Mouse (Mus musculus): Measurements from ENCODE around the gene Olfr718-ps1.
"Not testable (repeated sequence)": the region's sequence is repeated elsewhere in the genome, so short reads cannot be mapped to it uniquely, and the experiment has no call there.

Olfr718-ps1 gene

DNA sequence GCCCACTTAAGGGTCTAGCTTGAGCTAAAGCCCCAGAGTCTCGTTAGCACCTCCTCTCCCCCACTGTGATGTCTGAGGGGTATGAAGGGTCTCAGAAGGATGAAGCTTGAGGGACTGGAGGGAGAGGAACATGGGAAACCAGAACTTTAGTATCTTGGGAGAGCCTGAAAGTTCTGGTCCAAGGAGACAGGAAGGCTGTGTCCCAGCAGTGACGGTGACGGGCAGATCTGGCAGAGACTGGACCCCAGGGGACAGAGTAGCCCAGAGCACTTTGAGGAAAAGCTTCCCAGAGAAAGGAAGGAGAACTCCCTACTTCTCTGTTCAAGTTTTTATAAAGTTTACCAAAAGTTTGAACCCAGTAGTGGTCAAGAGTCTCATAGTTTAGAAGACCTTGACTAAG is at the start of gene Olfr718-ps1:
Gene Olfr718-ps1 (minus strand): TSS at position 101 of the 400 bp plus-strand sequence.
- no peak for DNase-seq (ENCODE audit: low spot score)

GRCm38 (mm10) chr5:143196506-143196905 is 49.1 kb upstream of the Olfr718-ps1 start:
- no peak for DNase-seq (ENCODE audit: low spot score)

GRCm38 (mm10) chr5:143195166-143195565 is 47.8 kb upstream of the Olfr718-ps1 start:
- no peak for DNase-seq (ENCODE audit: low spot score)

DNA sequence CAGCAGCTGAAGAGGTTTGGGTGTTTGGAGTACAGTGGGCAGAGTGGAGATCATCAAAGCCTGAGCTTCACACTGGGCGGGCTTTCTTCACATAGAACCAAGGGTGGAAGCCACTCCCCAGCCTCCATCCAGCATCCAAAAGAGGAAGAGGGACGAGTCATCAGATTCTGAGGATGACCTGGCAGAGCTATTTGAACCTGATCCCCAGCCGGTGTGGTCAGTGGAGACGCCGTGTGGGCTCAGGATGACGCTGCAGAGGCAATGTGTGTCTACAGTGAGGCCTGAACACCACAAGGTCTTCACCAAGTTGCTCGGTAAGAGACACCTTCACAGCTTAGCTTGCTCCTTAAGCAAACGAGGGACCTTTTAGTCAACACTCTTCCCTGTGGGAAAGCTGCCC is 47.4 kb upstream of the Olfr718-ps1 start:
- DNase-seq (ENCODE audit: low spot score) = not testable (repeated sequence)

DNA sequence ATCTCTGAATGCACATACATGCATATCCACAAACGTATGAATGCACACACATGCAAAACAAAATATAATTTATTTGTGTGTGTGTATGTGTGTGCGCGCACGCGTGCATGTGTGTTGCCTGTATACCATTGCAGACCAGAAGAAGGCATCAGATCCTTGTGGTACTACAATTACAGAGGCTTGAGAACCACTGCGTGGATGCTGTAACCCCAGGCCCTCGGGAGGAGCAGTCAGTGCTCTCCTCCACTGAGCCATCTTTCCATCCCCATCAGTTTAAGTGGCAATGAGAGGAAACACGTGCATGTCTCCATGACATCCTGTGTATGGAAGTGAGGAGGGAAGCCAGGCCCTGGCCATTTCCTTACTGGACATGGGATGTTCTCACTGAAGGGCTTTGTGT is 45.4 kb upstream of the Olfr718-ps1 start:
- no peak for DNase-seq (ENCODE audit: low spot score)

- DNase-seq (ENCODE audit: low spot score) = not testable (repeated sequence)
Observed at GRCm38 (mm10) chr5:143188014-143188413, 40.6 kb upstream of the Olfr718-ps1 start.

DNA sequence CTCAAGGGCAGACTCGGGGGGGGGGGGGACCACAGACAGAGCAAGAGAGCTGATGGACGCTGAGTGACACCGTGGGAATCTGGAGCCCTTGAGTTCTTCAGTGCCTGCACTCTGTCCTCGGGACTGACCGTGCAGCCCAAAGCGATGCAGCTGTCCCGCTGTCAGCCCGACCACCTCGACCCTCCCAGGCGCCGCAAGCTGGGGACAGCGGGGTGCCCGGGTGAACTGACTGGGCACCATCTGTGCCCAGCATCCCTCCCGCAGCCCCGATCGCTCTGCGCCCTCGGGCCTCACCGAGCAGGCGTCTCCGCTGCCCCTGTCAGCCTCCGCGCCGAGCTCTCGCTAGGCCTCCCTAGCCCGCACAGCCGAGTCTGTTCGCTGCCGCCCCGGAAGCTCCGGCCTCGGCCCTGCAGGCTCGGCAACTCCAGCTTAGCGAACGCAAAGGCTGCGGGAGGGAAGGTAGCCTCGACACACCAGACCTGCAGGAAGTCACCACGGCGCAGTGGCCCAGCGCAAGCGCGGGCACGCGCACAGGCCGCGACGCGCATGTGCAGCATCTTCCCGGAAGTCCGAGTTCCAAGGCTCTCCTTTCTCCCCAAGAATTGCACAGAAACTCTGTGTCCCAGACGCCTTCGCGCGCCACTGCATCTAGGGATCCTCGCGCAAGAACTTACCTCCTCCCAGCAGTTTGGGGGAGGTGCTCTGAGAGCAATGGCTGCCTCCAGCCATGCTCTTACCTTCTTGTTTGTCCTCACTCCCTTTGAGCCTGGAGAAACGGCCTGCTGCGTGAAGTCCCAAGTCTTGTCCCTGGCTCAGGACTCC is 33.1 kb upstream of the Olfr718-ps1 start, which contains the start of the genes Rbak and Spdye4b:
Gene Rbak (minus strand): TSS at position 521 of the 822 bp plus-strand sequence.
Gene Spdye4b (plus strand): TSS at position 763 of the 822 bp plus-strand sequence.
- DNase-seq (ENCODE audit: low spot score) = peak; percentile 84

- DNase-seq (ENCODE audit: low spot score) = no peak
Observed at GRCm38 (mm10) chr5:143179179-143179578, 31.8 kb upstream of the Olfr718-ps1 start.

DNA sequence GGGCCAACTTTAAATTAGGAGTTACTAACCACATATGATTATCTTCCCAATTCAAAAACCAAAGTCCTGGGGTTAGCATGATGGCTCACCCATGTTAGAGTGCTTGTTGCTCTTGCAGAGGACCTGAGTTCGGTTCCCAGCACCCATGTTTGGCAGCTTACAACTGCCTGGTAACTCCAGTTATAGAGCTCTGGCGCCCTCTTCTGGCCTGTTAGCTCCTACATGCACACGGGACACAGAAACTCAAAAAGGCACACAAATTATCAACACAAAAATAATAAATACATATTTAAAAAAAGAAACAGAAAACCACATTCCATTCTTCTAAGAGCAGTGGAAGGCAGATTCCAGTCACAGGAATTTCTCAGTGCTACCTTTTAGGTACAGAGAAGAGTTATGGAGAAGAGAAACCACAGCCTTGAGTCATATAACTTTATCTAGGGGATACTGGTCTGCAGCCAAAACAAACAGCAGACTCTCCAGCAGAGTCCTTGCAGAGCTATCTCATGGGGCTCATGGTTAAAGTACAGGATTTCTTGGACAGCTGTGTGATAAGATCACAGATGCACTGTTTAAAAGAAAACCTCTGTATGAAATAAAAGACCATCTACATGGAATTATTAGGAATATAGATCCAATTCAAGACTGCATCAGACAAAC is 30.3 kb upstream of the Olfr718-ps1 start:
- no peak for DNase-seq (ENCODE audit: low spot score)

DNA sequence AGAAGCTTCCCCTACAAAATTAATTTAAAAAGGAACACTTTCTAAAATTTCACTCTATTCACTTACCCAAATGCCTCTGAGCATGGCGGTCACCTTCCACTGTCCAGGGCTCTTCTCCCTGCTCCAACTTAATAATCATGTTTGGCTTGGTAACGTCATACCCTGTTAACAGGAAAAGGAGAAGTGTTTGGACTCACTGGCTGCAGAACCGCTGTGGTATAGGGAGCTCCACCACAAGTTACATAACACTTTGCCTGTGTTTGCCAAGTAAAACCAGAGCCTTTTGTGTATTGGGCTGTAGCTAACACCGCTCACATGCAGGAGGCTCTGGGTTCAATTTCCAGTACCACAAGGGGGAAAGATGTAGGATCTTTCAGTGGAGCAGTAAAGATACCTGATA is 28.6 kb upstream of the Olfr718-ps1 start:
- no peak for DNase-seq (ENCODE audit: low spot score)

DNA sequence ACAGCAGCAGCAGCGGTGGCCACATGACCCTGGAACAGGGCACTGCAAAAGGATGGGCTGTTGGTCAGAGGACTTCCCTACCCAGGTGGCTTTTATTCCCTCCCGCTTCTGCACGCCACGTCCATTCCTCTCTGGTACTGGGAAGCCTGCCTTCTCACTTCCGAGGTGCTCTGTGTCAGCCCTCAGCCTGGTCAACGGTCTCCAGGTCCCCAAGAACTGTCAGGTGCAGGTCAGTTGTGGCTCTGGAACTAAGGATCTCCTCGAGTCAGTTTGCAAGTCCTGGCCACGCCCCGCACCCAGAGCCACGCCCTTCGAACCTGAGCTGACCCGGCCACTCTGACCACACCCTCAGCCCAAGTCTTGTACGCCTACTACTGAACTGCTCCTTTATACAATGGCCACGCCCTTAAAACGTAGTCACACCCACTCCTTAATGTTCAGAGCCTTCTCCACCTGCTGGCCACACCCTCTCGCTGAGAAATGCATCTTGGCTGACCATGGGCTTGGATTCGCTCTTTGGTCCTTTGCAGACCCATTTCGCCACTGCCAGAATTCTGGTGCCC is 18.2 kb upstream of the Olfr718-ps1 start:
- DNase-seq (ENCODE audit: low spot score) = peak; percentile 20

DNA sequence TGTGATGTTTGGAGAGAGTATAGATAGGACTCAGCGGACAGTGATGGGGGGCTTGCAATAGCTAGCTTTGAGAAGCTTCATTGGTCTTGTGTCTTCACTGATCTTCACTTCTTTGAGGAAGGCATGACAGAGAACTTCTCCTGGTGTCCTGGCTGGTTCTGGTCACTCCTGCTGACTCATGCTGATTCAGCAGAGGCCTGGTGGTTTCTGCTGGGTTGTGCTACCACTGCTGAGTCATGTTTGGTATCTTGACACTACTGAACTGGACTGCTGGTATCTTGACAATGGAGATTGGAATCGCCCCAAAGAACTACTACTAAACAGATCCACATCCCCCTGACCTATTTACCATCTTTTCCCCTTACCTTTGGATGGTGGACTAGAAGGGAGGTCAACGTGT is 8.2 kb upstream of the Olfr718-ps1 start:
- no peak for DNase-seq (ENCODE audit: low spot score)

DNA sequence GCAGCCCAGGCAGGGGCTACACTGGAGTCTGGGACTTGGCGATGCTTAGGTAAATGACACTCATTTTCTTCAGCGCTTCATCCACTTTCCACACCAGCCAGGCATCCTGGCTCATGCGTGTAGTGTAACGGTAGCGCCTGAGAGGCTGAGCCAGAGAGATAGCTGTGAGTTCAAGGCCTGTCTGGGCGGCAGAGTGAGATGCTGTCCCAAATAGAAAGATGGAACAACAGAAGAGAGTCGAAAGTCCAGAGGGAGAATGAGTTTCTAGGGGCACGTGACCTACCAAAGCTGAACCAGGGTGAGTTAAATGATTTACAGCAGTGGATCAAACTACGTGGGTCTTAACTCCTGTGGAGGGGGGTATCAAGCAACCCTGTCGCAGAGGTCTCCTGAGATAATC is 6.4 kb upstream of the Olfr718-ps1 start:
- no peak for DNase-seq (ENCODE audit: low spot score)

- no peak for DNase-seq (ENCODE audit: low spot score)
Observed at GRCm38 (mm10) chr5:143150044-143150443, 2.7 kb upstream of the Olfr718-ps1 start.

DNA sequence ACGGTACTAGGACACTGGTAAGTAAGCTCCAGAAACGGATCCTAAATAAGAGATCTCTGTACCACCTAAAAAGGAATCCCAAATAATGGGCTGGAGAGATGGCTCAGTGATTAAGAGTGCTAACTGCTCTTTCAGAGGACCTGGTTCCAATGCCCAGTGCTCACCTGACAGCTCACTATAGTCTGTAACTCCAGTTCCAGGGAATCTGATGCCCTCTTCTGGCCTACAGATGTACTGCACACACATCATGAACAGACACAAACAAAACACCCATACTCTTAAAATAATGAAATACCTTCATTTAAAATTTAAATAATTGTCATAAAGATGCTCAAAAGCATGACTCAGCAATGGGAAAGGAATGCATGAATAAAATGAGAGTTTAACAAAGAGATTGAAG is 2.2 kb upstream of the Olfr718-ps1 start:
- no peak for DNase-seq (ENCODE audit: low spot score)

- no peak for DNase-seq (ENCODE audit: low spot score)
Observed at GRCm38 (mm10) chr5:143148661-143149060, 1.3 kb upstream of the Olfr718-ps1 start.

GRCm38 (mm10) chr5:143137580-143137979 is 9.8 kb downstream of the Olfr718-ps1 start:
- DNase-seq (ENCODE audit: low spot score) = no peak

GRCm38 (mm10) chr5:143135042-143135441 is 12.3 kb downstream of the Olfr718-ps1 start:
- DNase-seq (ENCODE audit: low spot score) = no peak

DNA sequence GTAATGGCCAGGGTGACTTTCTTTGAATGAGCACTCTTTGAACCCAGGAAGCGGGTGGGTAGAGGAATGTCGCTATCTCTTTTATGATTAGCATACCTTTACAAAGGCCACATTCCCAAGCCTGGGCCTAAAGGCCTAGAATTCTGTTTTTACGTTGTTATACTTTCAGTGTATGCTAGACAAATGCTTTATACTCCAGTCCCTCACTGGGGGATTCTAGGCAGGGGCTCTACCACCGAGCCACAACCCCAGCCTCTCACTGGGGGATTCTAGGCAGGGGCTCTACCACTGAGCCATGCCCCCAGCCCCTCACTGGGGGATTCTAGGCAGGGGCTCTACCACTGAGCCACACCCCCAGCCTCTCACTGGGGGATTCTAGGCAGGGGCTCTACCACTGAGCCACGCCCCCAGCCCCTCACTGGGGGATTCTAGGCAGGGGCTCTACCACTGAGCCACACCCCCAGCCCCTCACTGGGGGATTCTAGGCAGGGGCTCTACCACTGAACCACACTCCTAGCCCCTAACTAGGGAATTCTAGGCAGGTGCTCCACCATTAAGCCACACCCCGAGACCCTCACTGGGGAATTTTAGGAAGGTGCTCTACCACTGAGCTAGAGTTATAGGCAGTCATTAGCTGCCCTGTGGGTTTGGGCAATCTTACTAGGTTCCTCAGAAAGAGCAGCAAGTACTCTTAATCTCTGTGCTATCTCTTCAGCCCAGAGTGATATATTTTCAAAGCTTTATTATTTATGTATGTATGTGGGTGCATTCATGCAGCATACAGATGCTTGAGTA is 13.0 kb downstream of the Olfr718-ps1 start:
- not testable (repeated sequence) for DNase-seq (ENCODE audit: low spot score)

GRCm38 (mm10) chr5:143132935-143133514 is 14.4 kb downstream of the Olfr718-ps1 start:
- DNase-seq (ENCODE audit: low spot score) = no peak

DNA sequence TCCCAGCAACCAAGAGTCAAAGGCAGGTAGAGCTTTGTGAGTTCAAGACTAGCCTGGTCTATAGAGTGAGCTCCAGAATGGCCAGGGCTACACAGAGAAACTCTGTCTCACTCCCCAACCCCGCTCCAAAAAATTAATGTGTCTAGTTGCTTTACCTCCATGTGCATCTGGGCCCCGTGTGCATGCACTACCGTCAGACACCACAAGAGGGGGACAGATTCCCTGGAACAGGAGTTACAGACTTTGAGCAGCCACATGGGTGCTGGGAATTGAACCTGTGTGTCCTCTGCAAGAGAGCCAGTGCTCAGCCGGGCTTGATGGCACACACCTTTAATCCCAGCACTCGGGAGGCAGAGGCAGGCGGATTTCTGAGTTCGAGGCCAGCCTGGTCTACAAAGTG is 17.0 kb downstream of the Olfr718-ps1 start:
- no peak for DNase-seq (ENCODE audit: low spot score)

DNA sequence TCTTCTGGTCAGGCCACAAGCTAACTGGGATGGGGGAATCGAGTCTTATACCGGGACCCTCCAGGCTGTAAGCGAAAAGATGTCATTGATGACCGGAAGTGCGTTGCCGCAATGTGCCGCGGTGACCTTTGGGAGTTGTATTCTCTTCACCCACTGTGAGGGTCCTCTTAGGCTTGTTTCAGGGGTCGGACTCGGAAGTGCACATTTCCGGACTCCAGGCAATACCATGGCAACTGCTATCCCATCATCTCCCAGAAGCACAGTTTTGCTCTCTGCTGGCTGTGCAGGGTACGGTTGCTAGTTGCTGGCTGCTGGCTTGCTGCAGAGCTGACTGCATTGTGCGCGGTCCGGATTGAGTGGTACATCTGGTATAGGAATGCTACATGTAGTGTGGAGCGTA is 18.3 kb downstream of the Olfr718-ps1 start:
- no peak for DNase-seq (ENCODE audit: low spot score)

All from urinary bladder, postnatal 25 days (tissue).